Mouse (Mus musculus) forebrain, embryonic 11.5 days (tissue): ENCODE results near the gene 2310061I04Rik. TPM values are rescaled to one million over a fixed set of nuclear protein-coding genes. Genes with fewer than 3 reads are reported as not detected.

Experiments
- ATAC-seq: fragments of 200-750 bp; cut with Nextera tagmentation; replicated peaks from 2 replicates; pipeline ENCODE4 v1.8.0; 2017; ENCODE audit warnings: moderate TSS enrichment; ENCODE audit not compliant: low FRiP score
- DNase-seq: peaks from one replicate; pipeline ENCODE4 v3.0.0-alpha.2; 2017; ENCODE audit warnings: low spot score
- H3K27ac ChIP-seq: fragments of 300-500 bp; sonication (generic); 2 replicates; pipeline ENCODE4 v1.5.1; 2014; ENCODE audit warnings: low read depth, low read length
- H3K27me3 ChIP-seq: fragments of 300-500 bp; sonication (generic); 2 replicates; pipeline ENCODE4 v1.6.1; 2014; ENCODE audit warnings: mild to moderate bottlenecking, low read length, mixed read lengths; ENCODE audit not compliant: control insufficient read depth, insufficient read depth
- H3K36me3 ChIP-seq: fragments of 300-500 bp; sonication (generic); 2 replicates; pipeline ENCODE4 v1.6.1; 2014; ENCODE audit warnings: mild to moderate bottlenecking, low read length, moderate library complexity, mixed read lengths; ENCODE audit not compliant: control insufficient read depth, insufficient read depth
- H3K4me1 ChIP-seq: fragments of 300-500 bp; sonication (generic); replicated peaks from 2 replicates; pipeline ENCODE4 v1.6.1; 2014; ENCODE audit warnings: low read length, mixed read lengths; ENCODE audit not compliant: control insufficient read depth, insufficient read depth
- H3K4me2 ChIP-seq: fragments of 300-500 bp; sonication (generic); 2 replicates; pipeline ENCODE4 v1.6.1; 2014; ENCODE audit warnings: low read depth, mild to moderate bottlenecking, low read length, moderate library complexity, mixed read lengths; ENCODE audit not compliant: severe bottlenecking
- H3K4me3 ChIP-seq: fragments of 300-500 bp; sonication (generic); 2 replicates; pipeline ENCODE4 v1.5.1; 2014; ENCODE audit warnings: low read depth, low read length
- H3K9ac ChIP-seq: fragments of 300-500 bp; sonication (generic); 2 replicates; pipeline ENCODE4 v1.6.1; 2014; ENCODE audit warnings: low read length
- H3K9me3 ChIP-seq: fragments of 300-500 bp; sonication (generic); 2 replicates; pipeline ENCODE4 v1.6.1; 2016; ENCODE audit warnings: low read length, mixed read lengths; ENCODE audit not compliant: control insufficient read depth
- WGBS: fragments of 180-500 bp; shearing (Covaris S2); extraction: QIAGEN DNeasy Blood & Tissue Kit; methylation state at CpG from one replicate; pipeline ENCODE4 v1.1.7; 2014; 5-methylcytosine and 5-hydroxymethylcytosine counted together
- polyA plus RNA-seq: library from polyadenylated mRNA; unstranded; fragments of >200 nt; fragmentation: Nextera tagmentation; extraction: Ambion mirVana; gene quantifications from 2 replicates; pipeline ENCODE4 v1.2.1, GENCODE M21; 2014

Gene 2310061I04Rik
- polyA plus RNA-seq, 1 experiment from 2014 or later: 26.9 TPM

DNA sequence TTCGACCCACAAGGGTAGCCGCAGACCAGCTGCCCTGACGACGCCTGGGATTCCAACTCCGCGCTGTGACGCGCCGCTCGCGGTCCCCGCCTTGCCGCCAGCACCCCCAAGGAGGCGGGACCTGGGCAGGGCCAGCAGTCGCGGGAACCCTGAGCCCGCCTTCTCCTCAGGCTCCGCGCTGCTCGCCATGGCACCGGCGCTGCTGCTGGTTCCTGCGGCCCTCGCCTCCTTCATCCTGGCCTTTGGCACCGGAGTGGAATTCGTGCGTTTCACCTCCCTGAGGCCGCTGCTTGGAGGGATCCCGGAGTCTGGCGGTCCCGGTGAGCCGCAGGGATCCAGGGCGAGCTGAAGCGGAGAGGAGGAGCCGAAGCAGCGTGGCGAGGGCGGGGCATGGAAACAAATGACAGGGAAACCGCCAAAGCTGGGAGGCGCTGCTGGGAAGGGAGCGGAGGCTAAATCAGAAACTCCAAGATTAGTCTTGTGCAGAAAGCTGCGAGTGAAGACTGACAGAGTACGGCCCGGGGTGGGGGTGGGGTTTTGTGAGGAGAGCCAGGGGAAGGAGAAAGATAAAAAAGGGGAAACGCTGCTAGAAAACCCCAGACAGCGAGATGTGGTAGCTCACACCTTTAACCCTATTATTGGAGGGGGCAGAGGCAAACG, 35.9 kb downstream of the 2310061I04Rik start, which contains the start of gene Nrm:
Gene Nrm (plus strand): TSS at position 121 of the 660 bp plus-strand sequence.
- no peaks in the 10 kb centered on the region; the same call in 1 of the 2 replicates for H3K36me3 ChIP-seq
- DNase-seq (peak; percentile 93), ATAC-seq (peak; percentile 90)
- peak within 1 kb of the TSS; percentile 59 for H3K4me3 ChIP-seq
- H3K4me2 ChIP-seq: peak within 1 kb of the TSS; percentile 63
- H3K9ac ChIP-seq: peak within 1 kb of the TSS; percentile 73
- under 1% methylated on average over 47 of the region's 47 CpGs for WGBS
- H3K27me3 ChIP-seq: no peaks in the 10 kb centered on the region
- no peaks in the 10 kb centered on the region for H3K9me3 ChIP-seq
- peaks cover 10% of the 10 kb centered on the region for H3K4me1 ChIP-seq
- H3K27ac ChIP-seq: peak within 1 kb of the TSS; percentile 89

DNA sequence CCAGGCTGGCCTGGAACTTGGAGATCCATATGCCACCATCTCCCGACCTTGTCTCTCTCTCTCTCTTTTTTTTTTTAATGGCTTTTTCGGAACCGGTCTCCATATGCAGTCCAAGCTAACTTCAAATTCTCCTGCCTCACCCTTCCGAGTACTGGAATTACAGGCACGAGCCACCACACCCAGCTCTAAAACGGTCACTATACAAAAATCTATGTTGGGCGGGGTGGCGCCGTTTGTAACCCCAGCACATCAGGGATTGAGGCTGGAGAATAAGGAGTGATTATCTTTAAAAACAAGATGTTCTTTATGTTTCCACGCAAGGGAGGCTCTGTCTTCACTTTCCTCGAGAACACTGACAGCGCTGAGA, 36.4 kb downstream of the 2310061I04Rik start:
- Histone ChIP-seq H3K4me3 (peak overlapping the region; percentile 59), H3K9me3 (no peaks in the 10 kb centered on the region), H3K4me1 (peaks cover 10% of the 10 kb centered on the region), H3K4me2 (peak overlapping the region; percentile 63), H3K9ac (peak overlapping the region; percentile 73), H3K36me3 (no peaks in the 10 kb centered on the region; the same call in 1 of the 2 replicates), H3K27me3 (no peaks in the 10 kb centered on the region), H3K27ac (peak overlapping the region; percentile 89; the same call in 1 of the 2 replicates)
- ATAC-seq: peak; percentile 5; the same call in 1 of the 2 replicates
- 4% methylated on average over 12 of the region's 12 CpGs for WGBS
- no peak for DNase-seq

- H3K4me3 ChIP-seq: no peak overlapping the region
- ATAC-seq: no peak
These were observed 37.4 kb downstream of the 2310061I04Rik start for GRCm38 (mm10) chr17:35859835-35860234.

DNA sequence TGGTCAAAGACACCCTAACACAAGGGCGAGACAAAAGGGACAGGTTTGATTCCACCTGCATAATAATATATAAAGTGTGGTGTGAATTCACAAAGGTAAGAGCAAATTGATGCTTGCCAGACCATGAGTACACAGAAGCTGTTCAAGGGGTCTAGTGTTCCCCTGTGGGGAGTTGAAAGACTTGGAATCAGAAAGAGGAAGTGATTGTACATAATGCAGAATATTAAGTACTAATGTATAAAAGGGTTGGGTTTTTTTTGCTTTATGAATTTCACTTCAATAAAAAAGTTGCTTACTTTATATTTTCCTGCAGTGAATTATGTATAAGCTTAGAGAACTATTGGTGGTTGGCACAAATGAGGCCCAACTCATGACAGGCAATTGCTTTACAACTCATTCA, 37.9 kb downstream of the 2310061I04Rik start:
- H3K9me3 ChIP-seq: no peaks in the 10 kb centered on the region
- 0 out of 2 replicates have a peak, but pooled peaks cover 5% of the 10 kb centered on the region for H3K4me1 ChIP-seq
- WGBS: 82% methylated on average over 1 of the region's 1 CpGs
- no peak overlapping the region for H3K4me3 ChIP-seq
- no peaks in the 10 kb centered on the region for H3K27me3 ChIP-seq
- DNase-seq (no peak), ATAC-seq (no peak)
- no peak overlapping the region for H3K4me2 ChIP-seq
- no peak overlapping the region for H3K27ac ChIP-seq
- H3K36me3 ChIP-seq: no peaks in the 10 kb centered on the region; the same call in 1 of the 2 replicates
- H3K9ac ChIP-seq: no peak overlapping the region

More at GRCm38 (mm10) chr17:35859835-35860234, 37.4 kb downstream of the 2310061I04Rik start:
- Histone ChIP-seq H3K4me1 (peaks cover 6% of the 10 kb centered on the region; the same call in 1 of the 2 replicates), H3K27me3 (no peaks in the 10 kb centered on the region), H3K36me3 (no peaks in the 10 kb centered on the region; the same call in 1 of the 2 replicates), H3K27ac (no peak overlapping the region), H3K9ac (no peak overlapping the region; the same call in 1 of the 2 replicates), H3K4me2 (no peak overlapping the region), H3K9me3 (no peaks in the 10 kb centered on the region)
- no peak for DNase-seq
- 75% methylated on average over 2 of the region's 2 CpGs for WGBS

GRCm38 (mm10) chr17:35850974-35851373, 46.3 kb downstream of the 2310061I04Rik start:
- H3K36me3 ChIP-seq: peaks cover 20% of the 10 kb centered on the region
- ATAC-seq: no peak
- no peak for DNase-seq
- no peak overlapping the region for H3K27ac ChIP-seq
- no peaks in the 10 kb centered on the region for H3K9me3 ChIP-seq
- no peaks in the 10 kb centered on the region for H3K27me3 ChIP-seq
- 90% methylated on average over 3 of the region's 3 CpGs for WGBS
- no peak overlapping the region for H3K9ac ChIP-seq
- no peaks in the 10 kb centered on the region for H3K4me1 ChIP-seq
- H3K4me2 ChIP-seq: no peak overlapping the region
- no peak overlapping the region for H3K4me3 ChIP-seq

DNA sequence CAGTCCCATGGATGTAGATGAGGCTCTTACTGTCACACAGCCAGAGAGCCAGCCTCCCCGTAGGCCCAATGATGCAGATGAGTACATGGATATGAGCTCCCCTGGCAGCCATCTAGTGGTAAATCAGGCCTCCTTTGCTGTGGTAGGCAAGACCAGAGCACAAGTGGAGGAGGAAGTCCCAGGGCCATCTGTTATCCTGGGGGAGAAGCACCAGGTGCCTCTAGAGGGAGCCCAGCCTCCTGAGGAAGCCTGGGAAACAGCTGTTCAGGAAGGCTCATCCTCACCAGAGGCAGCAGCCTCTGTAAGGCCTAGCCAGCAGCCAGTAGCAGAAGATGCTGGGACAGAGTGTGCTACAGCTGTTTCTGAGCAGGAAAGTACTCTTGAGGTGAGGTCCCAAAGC, 49.1 kb downstream of the 2310061I04Rik start:
- H3K9ac ChIP-seq: no peak overlapping the region
- no peak for ATAC-seq
- no peaks in the 10 kb centered on the region for H3K27me3 ChIP-seq
- H3K4me2 ChIP-seq: no peak overlapping the region
- H3K36me3 ChIP-seq: peaks cover 27% of the 10 kb centered on the region; the same call in 1 of the 2 replicates
- no peak for DNase-seq
- H3K4me1 ChIP-seq: no peaks in the 10 kb centered on the region
- no peak overlapping the region for H3K4me3 ChIP-seq
- H3K27ac ChIP-seq: no peak overlapping the region
- 77% methylated on average over 1 of the region's 1 CpGs for WGBS
- no peaks in the 10 kb centered on the region for H3K9me3 ChIP-seq

- H3K4me2 ChIP-seq: no peak overlapping the region
- DNase-seq (no peak), ATAC-seq (no peak)
- H3K27ac ChIP-seq: no peak overlapping the region
- no peak overlapping the region for H3K4me3 ChIP-seq
- no peaks in the 10 kb centered on the region for H3K27me3 ChIP-seq
- WGBS: 95% methylated on average over 3 of the region's 3 CpGs
- H3K9me3 ChIP-seq: no peaks in the 10 kb centered on the region
- H3K4me1 ChIP-seq: peaks cover 5% of the 10 kb centered on the region
- peaks cover 16% of the 10 kb centered on the region; the same call in 1 of the 2 replicates for H3K36me3 ChIP-seq
- H3K9ac ChIP-seq: no peak overlapping the region
These were observed 53.7 kb downstream of the 2310061I04Rik start for GRCm38 (mm10) chr17:35843514-35843913.
